Mouse (Mus musculus) MEL (cell line): ENCODE data around the gene Aebp1. TPM values are rescaled to one million over a fixed set of nuclear protein-coding genes. Genes with fewer than 3 reads are reported as not detected.

ENCODE experiments used
- DNase-seq: peaks from one replicate; pipeline ENCODE4 v3.0.0; 2011; ENCODE audit warnings: low read depth, low spot score
- H3K27ac ChIP-seq: 2 replicates; pipeline ENCODE4 v1.5.1; 2012; ENCODE audit warnings: low read depth, mild to moderate bottlenecking, control low read depth, low read length, moderate library complexity; ENCODE audit not compliant: control insufficient read depth
- H3K27me3 ChIP-seq, 2 experiments: fragments of 150-350 bp in 1 of 2; sonication (generic) in 1 of 2; 2 replicates each; pipeline ENCODE4 v1.6.1; 2012; ENCODE audit warnings: low read length in 2 of 2, mild to moderate bottlenecking in 2 of 2, improper control_type of control experiment in 1 of 2, moderate library complexity in 1 of 2; ENCODE audit not compliant: insufficient read depth in 2 of 2, control insufficient read depth in 1 of 2
- H3K36me3 ChIP-seq, 2 experiments: 2 replicates each; pipeline ENCODE4 v1.6.1; 2012 to 2014; ENCODE audit warnings: low read length in 2 of 2, improper control_type of control experiment in 1 of 2, inconsistent platforms in 1 of 2, mild to moderate bottlenecking in 1 of 2; ENCODE audit not compliant: insufficient read depth in 2 of 2, control insufficient read depth in 1 of 2
- H3K4me1 ChIP-seq, 2 experiments: fragments of 150-350 bp in 1 of 2; sonication (generic) in 1 of 2; 2 replicates each; pipeline ENCODE4 v1.6.1; 2012; ENCODE audit warnings: low read length in 2 of 2, improper control_type of control experiment in 1 of 2, mild to moderate bottlenecking in 1 of 2; ENCODE audit not compliant: insufficient read depth in 2 of 2, control insufficient read depth in 1 of 2
- H3K4me3 ChIP-seq, 2 experiments: fragments of 150-350 bp in 1 of 2; sonication (generic) in 1 of 2; 2 replicates each; pipeline ENCODE4 v1.5.1; 2012; ENCODE audit warnings: low read depth in 2 of 2, low read length in 2 of 2, mild to moderate bottlenecking in 2 of 2, moderate library complexity in 2 of 2, control low read depth in 1 of 2, improper control_type of control experiment in 1 of 2; ENCODE audit not compliant: control insufficient read depth in 1 of 2, insufficient read depth in 1 of 2
- H3K79me2 ChIP-seq: 2 replicates; pipeline ENCODE4 v1.6.1; 2012; ENCODE audit warnings: mild to moderate bottlenecking, low read length, moderate library complexity; ENCODE audit not compliant: control insufficient read depth, poor library complexity, insufficient read depth
- H3K9ac ChIP-seq: 2 replicates; pipeline ENCODE4 v1.6.1; 2012; ENCODE audit warnings: low read depth, mild to moderate bottlenecking, control low read depth, low read length, moderate library complexity; ENCODE audit not compliant: control insufficient read depth, poor library complexity, severe bottlenecking
- H3K9me3 ChIP-seq: fragments of 150-350 bp; sonication (generic); replicated peaks from 2 replicates; pipeline ENCODE4 v1.6.1; 2012; ENCODE audit warnings: mild to moderate bottlenecking, low read length, improper control_type of control experiment, moderate library complexity; ENCODE audit not compliant: insufficient read depth
- CHD1 ChIP-seq: IDR thresholded peaks from 2 replicates; pipeline ENCODE4 v1.6.1; 2012; ENCODE audit warnings: low read depth, mild to moderate bottlenecking, inconsistent platforms, low read length, improper control_type of control experiment
- CTCF ChIP-seq, 3 experiments: IDR thresholded peaks in 2 of 3; conservative IDR thresholded peaks in 1 of 3; 2 replicates each; pipeline ENCODE4 v1.5.1; 2011 to 2012; ENCODE audit warnings: low read length in 3 of 3, low read depth in 2 of 3, mild to moderate bottlenecking in 2 of 3, improper control_type of control experiment in 1 of 3, inconsistent platforms in 1 of 3, mixed read lengths in 1 of 3, moderate library complexity in 1 of 3; ENCODE audit not compliant: control insufficient read depth in 1 of 3, insufficient read depth in 1 of 3, poor library complexity in 1 of 3, severe bottlenecking in 1 of 3
- E2F4 ChIP-seq: IDR thresholded peaks from 2 replicates; pipeline ENCODE4 v1.6.1; 2011; ENCODE audit warnings: low read depth, low read length, improper control_type of control experiment, borderline replicate concordance
- ELF1 ChIP-seq: IDR thresholded peaks from 2 replicates; pipeline ENCODE4 v1.6.1; 2014; ENCODE audit warnings: low read depth, mild to moderate bottlenecking, inconsistent platforms, low read length, improper control_type of control experiment, moderate library complexity
- EP300 ChIP-seq, 2 experiments: IDR thresholded peaks; 2 replicates each; pipeline ENCODE4 v1.6.1; 2011; ENCODE audit warnings: improper control_type of control experiment in 2 of 2, low read length in 2 of 2, low read depth in 1 of 2, mild to moderate bottlenecking in 1 of 2
- ETS1 ChIP-seq: IDR thresholded peaks from 2 replicates; pipeline ENCODE4 v1.6.1; 2012; ENCODE audit warnings: low read depth, mild to moderate bottlenecking, inconsistent platforms, low read length, improper control_type of control experiment, moderate library complexity
- GABPA ChIP-seq: IDR thresholded peaks from 2 replicates; pipeline ENCODE4 v1.6.1; 2012; ENCODE audit warnings: low read depth, mild to moderate bottlenecking, inconsistent platforms, low read length, improper control_type of control experiment, moderate library complexity
- HCFC1 ChIP-seq: IDR thresholded peaks from 2 replicates; pipeline ENCODE4 v1.6.1; 2012; ENCODE audit warnings: low read depth, mild to moderate bottlenecking, inconsistent platforms, low read length, improper control_type of control experiment, moderate library complexity
- KAT2A ChIP-seq: conservative IDR thresholded peaks from 2 replicates; pipeline ENCODE4 v1.6.1; 2012; ENCODE audit warnings: low read depth, low read length, improper control_type of control experiment, inconsistent platforms
- MAX ChIP-seq: IDR thresholded peaks from 2 replicates; pipeline ENCODE4 v1.6.1; 2011; ENCODE audit warnings: low read length, improper control_type of control experiment
- MXI1 ChIP-seq: IDR thresholded peaks from 2 replicates; pipeline ENCODE4 v1.6.1; 2011; ENCODE audit warnings: mild to moderate bottlenecking, low read depth, low read length, improper control_type of control experiment
- MYB ChIP-seq: IDR thresholded peaks from 2 replicates; pipeline ENCODE4 v1.6.1; 2011; ENCODE audit warnings: mild to moderate bottlenecking, low read depth, low read length, improper control_type of control experiment
- MYC ChIP-seq: IDR thresholded peaks from 2 replicates; pipeline ENCODE4 v1.6.1; 2011; ENCODE audit warnings: low read depth, mild to moderate bottlenecking, low read length, improper control_type of control experiment, moderate library complexity
- NELFE ChIP-seq: IDR thresholded peaks from 2 replicates; pipeline ENCODE4 v1.6.1; 2011; ENCODE audit warnings: low read depth, low read length, improper control_type of control experiment
- NRF1 ChIP-seq: IDR thresholded peaks from 2 replicates; pipeline ENCODE4 v1.6.1; 2014; ENCODE audit warnings: low read depth, mild to moderate bottlenecking, inconsistent platforms, low read length, improper control_type of control experiment, moderate library complexity; ENCODE audit not compliant: poor library complexity, insufficient read depth, severe bottlenecking
- POLR2A ChIP-seq, 2 experiments: IDR thresholded peaks; 2 replicates each; pipeline ENCODE4 v1.6.1; 2011 to 2012; ENCODE audit warnings: low read length in 2 of 2, mild to moderate bottlenecking in 2 of 2, control low read depth in 1 of 2, improper control_type of control experiment in 1 of 2, low read depth in 1 of 2, moderate library complexity in 1 of 2; ENCODE audit not compliant: control insufficient read depth in 1 of 2, insufficient read depth in 1 of 2, poor library complexity in 1 of 2
- POLR2AphosphoS2 ChIP-seq: IDR thresholded peaks from 2 replicates; pipeline ENCODE4 v1.6.1; 2011; ENCODE audit warnings: low read length, improper control_type of control experiment
- POLR2AphosphoS5 ChIP-seq: IDR thresholded peaks from 2 replicates; pipeline ENCODE4 v1.6.1; 2012; ENCODE audit warnings: low read depth, borderline replicate concordance, mild to moderate bottlenecking, inconsistent platforms, low read length, moderate library complexity, mixed read lengths
- RAD21 ChIP-seq: IDR thresholded peaks from 2 replicates; pipeline ENCODE4 v1.6.1; 2011; ENCODE audit warnings: mild to moderate bottlenecking, low read depth, low read length, improper control_type of control experiment
- SIN3A ChIP-seq: IDR thresholded peaks from 2 replicates; pipeline ENCODE4 v1.6.1; 2012; ENCODE audit warnings: low read length, improper control_type of control experiment, inconsistent platforms
- SMC3 ChIP-seq: IDR thresholded peaks from 2 replicates; pipeline ENCODE4 v1.6.1; 2011; ENCODE audit warnings: low read depth, low read length, improper control_type of control experiment
- TBP ChIP-seq: IDR thresholded peaks from 2 replicates; pipeline ENCODE4 v1.8.0; 2011; ENCODE audit warnings: low read depth, low read length, improper control_type of control experiment
- TCF12 ChIP-seq: IDR thresholded peaks from 2 replicates; pipeline ENCODE4 v1.6.1; 2014; ENCODE audit warnings: low read depth, mild to moderate bottlenecking, inconsistent platforms, low read length, improper control_type of control experiment, moderate library complexity
- UBTF ChIP-seq: IDR thresholded peaks from 2 replicates; pipeline ENCODE4 v1.6.1; 2012; ENCODE audit warnings: low read depth, mild to moderate bottlenecking, inconsistent platforms, low read length, improper control_type of control experiment, moderate library complexity, borderline replicate concordance; ENCODE audit not compliant: insufficient read depth
- USF2 ChIP-seq, 2 experiments: IDR thresholded peaks; 2 replicates each; pipeline ENCODE4 v1.6.1; 2011 to 2012; ENCODE audit warnings: improper control_type of control experiment in 2 of 2, low read length in 2 of 2, borderline replicate concordance in 1 of 2, inconsistent platforms in 1 of 2, low read depth in 1 of 2, mild to moderate bottlenecking in 1 of 2; ENCODE audit not compliant: insufficient read depth in 1 of 2
- ZKSCAN1 ChIP-seq: IDR thresholded peaks from 2 replicates; pipeline ENCODE4 v1.6.1; 2012; ENCODE audit warnings: low read depth, mild to moderate bottlenecking, inconsistent platforms, low read length, improper control_type of control experiment, moderate library complexity
- ZNF384 ChIP-seq: IDR thresholded peaks from 2 replicates; pipeline ENCODE4 v1.6.1; 2012; ENCODE audit warnings: low read depth, mild to moderate bottlenecking, inconsistent platforms, low read length, improper control_type of control experiment
- polyA plus RNA-seq, 2 experiments: library from polyadenylated mRNA; stranded (reverse) in 1 of 2; unstranded in 1 of 2; fragments of >175 nt in 1 of 2; fragments of >200 nt in 1 of 2; gene quantifications; 2 replicates each; pipeline versions ENCODE4 v1.2.1 to v1.2.4; 2012; ENCODE audit warnings: low replicate concordance in 2 of 2, low read depth in 1 of 2; ENCODE audit not compliant: insufficient read length in 2 of 2, insufficient read depth in 1 of 2, missing spikeins in 1 of 2
- total RNA-seq: library from RNA; depleted of rRNA; stranded (reverse); fragments of 300-350 nt; gene quantifications from 2 replicates; pipeline ENCODE4 v1.2.3, GENCODE M21; 2012

Gene Aebp1
- total and polyA plus RNA-seq, 3 experiments, result 0.10 TPM; not detected in 2

- Histone ChIP-seq H3K4me1 (peaks cover 3 to 7% of the 10 kb centered on the region in 2 experiments; a peak in 2 of 4 replicates), H3K36me3 (peaks cover 5 to 7% of the 10 kb centered on the region in 2 experiments; a peak in 3 of 4 replicates), H3K27ac (no peak overlapping the region), H3K9me3 (no peaks in the 10 kb centered on the region)
- no peak for TF ChIP-seq E2F4
- TF ChIP-seq KAT2A, result no peak
- no peak for TF ChIP-seq GABPA
- TF ChIP-seq MYB, result no peak
- peak in 2 of 3 experiments; percentile 15 to 30; a peak in 2 of 6 replicates for TF ChIP-seq CTCF (IDR thresholded peaks at IDR 0.05 in 2 of 3, conservative IDR thresholded peaks at IDR 0.05 in 1 of 3; ENCODE audit: control insufficient read depth in 1 of 3, insufficient read depth in 1 of 3, low read depth in 2 of 3, low read length in 3 of 3, poor library complexity in 1 of 3, severe bottlenecking in 1 of 3)
- TF ChIP-seq, all 39 proteins: peak for 1
- Histone ChIP-seq H3K27me3 (no peaks in the 10 kb centered on the region), H3K4me3 (no peak overlapping the region), H3K9ac (no peak overlapping the region), H3K79me2 (peaks cover 2% of the 10 kb centered on the region; the same call in 1 of the 2 replicates)
- no peak for DNase-seq
These were observed 25.6 kb upstream of the Aebp1 start for GRCm38 (mm10) chr11:5836126-5836525.

GRCm38 (mm10) chr11:5837251-5838246, 24.2 kb upstream of the Aebp1 start, which contains the start of gene Polm:
Gene Polm, minus strand, starts transcription at chr11:5838016.
- H3K4me3 ChIP-seq, result peak within 1 kb of the TSS; percentile 80 to 82
- peaks cover 2 to 7% of the 10 kb centered on the region in 2 experiments; a peak in 3 of 4 replicates for H3K36me3 ChIP-seq
- no peaks in the 10 kb centered on the region for H3K27me3 ChIP-seq
- peak within 1 kb of the TSS; percentile 85 for H3K27ac ChIP-seq
- DNase-seq, result peak; percentile 99
- peaks cover 3 to 7% of the 10 kb centered on the region in 2 experiments; a peak in 2 of 4 replicates for H3K4me1 ChIP-seq
- H3K9ac ChIP-seq, result peak within 1 kb of the TSS; percentile 84
- no peaks in the 10 kb centered on the region for H3K9me3 ChIP-seq
- H3K79me2 ChIP-seq, result peaks cover 2% of the 10 kb centered on the region; the same call in 1 of the 2 replicates
- TF ChIP-seq RAD21 (peak; percentile 54), ELF1 (peak; percentile 79), SIN3A (peak; percentile 71), CHD1 (no peak), TBP (peak; percentile 88), TCF12 (peak; percentile 63), MXI1 (peak; percentile 74), POLR2A (IDR thresholded peaks at IDR 0.05; ENCODE audit: control insufficient read depth in 1 of 2, insufficient read depth in 1 of 2, low read depth in 1 of 2, low read length in 2 of 2, poor library complexity in 1 of 2) (peak; percentile 73 to 93), USF2 (IDR thresholded peaks at IDR 0.05; ENCODE audit: borderline replicate concordance in 1 of 2, insufficient read depth in 1 of 2, low read depth in 1 of 2, low read length in 2 of 2) (no peak), ZNF384 (0 out of 2 replicates have a peak, but pooled peaks have one; percentile 14), ZKSCAN1 (no peak), MYC (0 out of 2 replicates have a peak, but pooled peaks have one; percentile 13), SMC3 (peak; percentile 34; the same call in 1 of the 2 replicates), KAT2A (no peak), ETS1 (peak; percentile 57; the same call in 1 of the 2 replicates), HCFC1 (peak; percentile 65), NRF1 (no peak), CTCF (IDR thresholded peaks at IDR 0.05 in 2 of 3, conservative IDR thresholded peaks at IDR 0.05 in 1 of 3; ENCODE audit: control insufficient read depth in 1 of 3, insufficient read depth in 1 of 3, low read depth in 2 of 3, low read length in 3 of 3, poor library complexity in 1 of 3, severe bottlenecking in 1 of 3) (peak; percentile 47 to 73 (median 64)), UBTF (peak; percentile 81; the same call in 1 of the 2 replicates), MAX (peak; percentile 63; the same call in 1 of the 2 replicates), NELFE (peak; percentile 92), E2F4 (no peak), POLR2AphosphoS2 (peak; percentile 86), POLR2AphosphoS5 (no peak), EP300 (IDR thresholded peaks at IDR 0.05; ENCODE audit: low read depth in 1 of 2, low read length in 2 of 2) (peak in 1 of 2 experiments; percentile 38; a peak in 3 of 4 replicates)
